Mouse (Mus musculus): ENCODE measurements around the gene Ascc2.
"Not testable (repeated sequence)": the region's sequence is repeated elsewhere in the genome, so short reads cannot be mapped to it uniquely, and the experiment has no call there.

The Ascc2 gene

DNA sequence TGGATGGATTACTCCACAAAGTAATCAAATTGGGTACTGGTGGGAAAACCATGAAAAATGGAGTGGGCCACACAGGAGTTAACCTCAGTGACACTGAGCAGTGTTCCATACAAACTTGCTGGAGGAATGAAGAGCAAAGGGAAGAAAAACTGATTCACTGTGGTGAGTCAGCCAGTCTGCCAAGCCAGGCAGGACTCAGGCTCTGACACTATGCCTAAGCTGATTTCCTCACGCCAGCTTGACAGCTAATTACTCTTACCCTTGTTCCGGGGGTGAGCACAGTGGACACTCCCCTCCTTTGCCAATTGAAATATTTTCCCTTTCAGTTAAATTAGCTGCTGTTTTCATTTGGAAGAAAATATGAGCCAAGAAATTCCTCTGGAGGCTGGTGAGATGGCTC, 4.1 kb upstream of the Ascc2 start:
- in situ Hi-C loops (cut with MboI, MseI): no loop called here

DNA sequence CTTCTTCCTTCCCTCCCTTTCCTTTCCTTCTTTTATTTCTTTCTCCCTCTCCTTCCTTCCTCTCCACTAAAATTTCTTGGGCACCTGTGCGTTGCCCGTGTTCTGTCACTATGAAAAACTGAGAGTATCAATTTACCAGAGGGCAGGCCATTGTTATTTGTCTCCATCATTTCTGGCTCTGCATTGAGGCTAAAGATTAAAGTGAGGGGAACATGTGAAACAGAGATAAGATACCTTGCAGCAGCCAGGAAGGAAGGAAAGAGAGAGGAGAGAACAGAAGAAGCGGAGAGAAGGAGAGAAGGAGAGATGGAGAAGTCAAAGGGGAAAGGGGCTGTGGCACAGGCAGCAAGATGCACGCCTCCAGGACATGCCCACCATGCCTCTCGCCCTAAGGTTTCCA, 3.2 kb upstream of the Ascc2 start:
- in situ Hi-C loops (cut with MboI, MseI): no loop called here

DNA sequence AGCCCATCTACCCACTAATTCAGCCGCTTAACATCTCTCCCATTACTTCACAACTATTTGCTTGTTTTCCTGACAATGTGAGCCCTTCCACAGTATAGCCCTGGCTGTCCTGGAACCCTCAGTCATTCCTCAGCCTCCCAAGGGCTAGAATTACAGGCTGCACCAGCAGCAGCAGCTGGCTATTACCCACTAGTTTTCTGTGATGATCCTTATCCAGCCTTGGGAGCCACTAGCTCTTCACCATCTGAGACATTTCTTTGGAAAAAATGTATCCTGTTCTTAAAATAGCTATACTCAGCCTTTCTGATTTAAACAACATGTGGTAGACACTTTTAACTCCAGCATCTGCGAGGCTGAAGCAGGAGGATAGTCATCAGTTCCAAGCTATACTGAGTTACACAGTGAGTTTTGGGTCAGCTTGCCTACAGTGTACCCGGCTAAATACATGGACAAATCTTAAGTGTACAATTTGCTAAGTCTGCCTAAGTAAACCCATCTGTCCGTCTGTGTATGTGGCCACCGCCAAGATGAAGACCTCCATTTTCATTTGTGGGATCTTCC, 685 bp upstream of the Ascc2 start:
- in situ Hi-C loops (cut with MboI, MseI): no loop called here

DNA sequence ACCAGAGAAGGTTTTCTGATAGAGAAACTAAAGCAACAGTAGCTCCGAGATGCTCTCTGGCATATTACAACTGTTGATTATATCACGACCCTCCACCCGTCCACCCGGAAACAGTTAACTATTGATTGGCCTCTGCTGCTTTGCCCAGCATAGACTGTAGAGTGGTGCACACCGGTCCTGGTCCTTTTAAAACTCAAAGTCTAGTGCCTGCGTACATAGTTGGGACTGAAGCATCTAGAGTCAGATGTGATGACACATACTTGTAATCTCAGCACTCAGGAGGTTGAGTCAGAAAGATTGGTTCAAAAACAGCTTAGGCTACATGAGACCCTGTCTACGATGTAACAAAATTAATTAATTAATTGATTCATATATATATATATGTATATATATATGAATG, 714 bp downstream of the Ascc2 start:
- in situ Hi-C loops (cut with MboI, MseI): no loop called here

DNA sequence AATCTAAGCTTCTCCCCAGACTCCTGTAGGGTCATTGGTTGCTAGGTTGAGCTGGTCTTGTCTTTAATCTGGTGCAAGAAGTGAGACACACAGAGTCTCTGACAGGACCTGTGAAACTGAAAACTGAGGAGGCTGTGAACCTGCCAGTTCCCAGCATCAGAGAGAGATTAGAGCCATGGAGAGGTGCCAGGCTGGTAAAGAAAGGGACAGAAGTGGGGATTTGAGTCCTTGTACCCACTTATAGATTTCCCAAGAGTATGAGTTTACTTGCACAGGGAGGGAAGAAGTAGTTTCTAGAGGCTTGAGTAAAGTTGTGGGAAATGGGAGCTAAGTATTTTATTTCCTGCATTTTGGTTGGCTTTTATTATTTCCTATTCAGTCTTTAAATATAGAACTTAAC, 3.6 kb downstream of the Ascc2 start:
- in situ Hi-C loops (cut with MboI, MseI): no loop called here

DNA sequence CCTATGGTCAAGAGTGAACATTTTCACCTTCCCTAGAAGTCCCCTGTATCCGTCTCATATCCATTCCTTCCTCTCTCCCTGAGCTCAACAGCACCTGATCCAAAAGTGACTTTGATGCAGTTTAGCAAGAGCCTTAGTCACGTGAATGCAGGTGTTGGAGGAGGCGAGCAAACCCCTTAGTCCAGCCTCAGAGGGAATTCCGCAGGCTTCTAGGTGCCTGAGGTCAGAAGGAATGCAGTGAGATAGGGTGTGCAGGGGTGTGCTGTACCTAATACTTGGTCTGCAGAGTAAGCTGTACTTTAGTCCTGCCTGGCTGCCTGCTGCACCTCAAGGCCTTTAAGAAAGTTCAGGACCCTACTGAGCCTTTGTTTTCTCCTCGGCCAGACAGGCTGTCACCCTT, 6.2 kb downstream of the Ascc2 start:
- in situ Hi-C loops (cut with MboI, MseI): no loop called here

DNA sequence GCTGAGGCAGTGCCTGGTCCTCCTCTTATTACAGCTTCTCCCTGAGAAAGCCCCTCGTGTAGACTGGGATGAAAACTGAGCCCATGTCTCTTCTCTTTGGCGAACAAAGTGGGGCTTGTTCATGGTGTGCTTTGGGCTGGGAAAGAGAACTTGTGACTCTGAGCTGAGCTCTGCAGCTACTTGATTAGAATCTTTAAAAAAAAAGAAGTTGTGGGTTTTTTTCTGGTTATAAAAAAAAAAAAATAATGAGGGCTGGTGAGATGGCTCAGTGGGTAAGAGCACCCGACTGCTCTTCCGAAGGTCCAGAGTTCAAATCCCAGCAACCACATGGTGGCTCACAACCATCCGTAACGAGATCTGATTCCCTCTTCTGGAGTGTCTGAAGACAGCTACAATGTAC, 7.6 kb downstream of the Ascc2 start:
- in situ Hi-C loops (cut with MboI, MseI): not testable (repeated sequence)

DNA sequence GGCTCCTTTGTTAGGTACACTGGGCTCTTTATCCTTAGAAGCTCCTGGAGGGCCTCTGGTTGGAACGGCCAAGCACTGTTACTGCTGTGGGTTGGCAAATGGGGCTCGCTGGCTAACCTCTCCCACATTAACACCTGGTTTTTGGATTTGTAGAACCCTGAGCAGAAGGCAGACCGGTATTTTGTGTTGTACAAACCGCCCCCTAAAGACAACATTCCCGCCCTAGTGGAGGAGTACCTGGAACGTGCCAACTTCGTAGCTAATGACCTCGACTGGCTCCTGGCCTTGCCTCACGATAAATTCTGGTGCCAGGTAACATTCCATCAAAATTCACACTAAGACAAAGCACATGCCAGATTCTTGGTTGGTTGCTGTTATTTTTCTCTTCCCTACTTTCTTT, 8.9 kb downstream of the Ascc2 start:
- in situ Hi-C loops (cut with MboI, MseI): no loop called here

DNA sequence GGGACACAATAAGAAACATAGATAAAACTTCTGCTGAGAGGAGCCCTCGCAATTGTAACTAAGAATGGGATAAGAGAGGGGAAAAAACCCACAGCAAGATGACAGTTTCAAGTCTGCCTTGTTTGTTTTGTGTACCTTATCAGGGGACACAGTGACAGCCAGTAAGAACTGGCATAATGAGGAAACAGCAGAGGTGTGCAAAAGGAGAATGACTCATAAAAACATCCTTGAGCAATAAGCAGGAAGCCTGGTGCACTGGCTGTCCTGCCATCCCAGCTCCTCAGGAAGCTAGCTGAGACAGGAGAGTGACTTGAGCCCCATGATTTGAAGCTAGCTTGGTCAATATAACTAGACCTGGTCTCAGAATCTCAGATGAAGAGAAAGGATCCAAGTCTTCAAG, 22.3 kb downstream of the Ascc2 start:
- in situ Hi-C loops (cut with MboI, MseI): no loop called here

DNA sequence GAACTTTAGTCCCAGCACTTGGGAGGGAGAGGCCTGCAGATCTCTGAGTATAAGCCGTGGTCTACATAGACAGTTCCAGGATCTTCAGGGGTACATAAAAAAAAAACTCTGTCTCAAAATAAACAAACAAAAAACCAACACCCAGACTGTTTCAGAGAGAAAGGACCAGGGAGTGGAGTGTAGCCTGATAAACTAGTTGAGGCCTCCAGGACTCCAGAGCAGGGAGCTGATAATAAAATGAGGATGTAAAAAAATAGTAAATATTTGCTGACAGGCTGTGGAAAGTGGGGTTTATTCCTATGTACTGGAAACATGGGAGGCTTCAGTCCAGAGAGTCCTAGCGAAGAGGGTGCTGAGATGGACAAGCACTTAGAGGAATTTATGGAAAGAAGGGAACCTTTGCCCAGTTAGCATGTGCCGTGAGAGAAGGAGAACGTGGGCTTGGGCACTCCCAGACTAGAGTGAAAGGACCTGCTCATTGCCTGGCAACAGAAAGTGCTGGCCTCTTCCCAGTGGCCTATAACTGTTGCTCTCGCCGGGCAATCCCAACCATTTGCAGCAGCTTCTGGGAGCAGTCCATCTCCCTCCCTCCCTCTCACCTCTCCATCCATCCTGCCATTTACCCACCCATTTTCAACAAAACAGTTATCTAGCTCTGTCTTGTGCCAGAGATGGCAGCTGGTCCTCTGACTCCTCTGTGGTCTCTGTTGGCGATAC, 22.9 kb downstream of the Ascc2 start:
- in situ Hi-C loops (cut with MboI, MseI): no loop called here

DNA sequence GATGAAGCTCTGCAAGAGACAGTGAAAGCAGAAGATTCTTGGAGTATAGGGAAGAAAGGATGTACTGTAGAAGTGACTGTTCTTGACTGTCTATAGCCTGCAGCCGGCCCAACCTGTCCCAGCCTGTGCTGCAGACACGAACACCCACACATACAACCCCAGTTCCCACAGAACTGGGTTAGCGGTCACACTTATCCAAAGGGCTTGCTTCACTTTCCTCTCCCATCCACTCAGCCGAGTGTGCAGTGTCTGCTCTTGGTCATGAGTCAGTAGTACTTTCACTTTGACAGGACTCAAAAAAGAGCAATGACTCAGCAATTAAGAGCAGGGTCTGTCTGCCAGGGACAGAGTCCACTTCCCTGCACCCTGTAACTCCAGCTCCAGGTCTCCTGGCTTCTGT, 23.8 kb downstream of the Ascc2 start:
- in situ Hi-C loops (cut with MboI, MseI): no loop called here

DNA sequence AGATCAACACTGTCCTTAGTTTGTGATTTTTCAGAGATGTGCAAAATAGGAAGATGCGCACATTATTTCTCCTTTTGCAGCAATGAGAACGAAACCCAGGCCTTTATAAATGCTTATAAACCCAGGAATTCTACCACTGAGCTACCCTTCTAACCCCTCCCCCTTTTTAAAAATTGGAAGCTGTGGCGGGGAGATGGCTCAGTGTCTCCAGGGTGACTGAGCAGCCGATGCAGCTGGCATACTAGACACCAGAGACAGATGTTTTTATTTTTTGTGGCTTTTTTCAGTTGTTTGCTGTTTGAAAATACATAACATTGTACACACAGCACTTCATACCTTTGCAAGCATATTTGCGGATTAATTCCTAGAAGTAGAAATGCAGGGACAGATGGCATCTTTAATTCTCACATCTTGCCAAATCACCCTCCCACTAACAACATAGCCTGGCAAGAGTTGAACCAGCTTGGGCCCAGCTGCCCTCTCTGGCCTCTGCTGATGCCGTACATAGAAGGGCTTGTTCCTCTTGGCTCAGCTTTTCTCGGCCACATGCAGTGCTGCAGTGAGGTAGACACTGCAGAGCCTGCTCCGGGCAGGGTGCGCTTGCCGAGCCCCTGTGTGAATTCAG, 24.4 kb downstream of the Ascc2 start:
- in situ Hi-C loops (cut with MboI, MseI): no loop called here

DNA sequence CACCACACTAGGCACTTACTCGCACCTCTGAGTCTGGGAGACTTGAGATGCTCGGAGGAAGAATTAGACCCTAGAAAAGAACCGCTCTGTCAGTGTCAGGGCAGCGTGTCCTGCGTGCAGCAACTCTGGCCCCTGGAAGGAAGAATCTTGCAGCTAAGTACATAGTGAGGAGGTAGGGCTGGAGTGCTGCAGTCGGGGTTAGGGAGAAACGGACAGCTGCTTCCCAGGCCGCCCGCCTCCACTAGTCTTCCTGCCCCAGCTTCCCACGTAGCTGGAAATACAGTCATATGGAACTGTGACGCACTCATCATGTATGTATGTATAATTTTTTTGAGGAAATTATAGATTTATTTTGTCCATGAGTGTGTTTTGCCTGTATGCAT, 24.9 kb downstream of the Ascc2 start:
- in situ Hi-C loops (cut with MboI, MseI): no loop called here

DNA sequence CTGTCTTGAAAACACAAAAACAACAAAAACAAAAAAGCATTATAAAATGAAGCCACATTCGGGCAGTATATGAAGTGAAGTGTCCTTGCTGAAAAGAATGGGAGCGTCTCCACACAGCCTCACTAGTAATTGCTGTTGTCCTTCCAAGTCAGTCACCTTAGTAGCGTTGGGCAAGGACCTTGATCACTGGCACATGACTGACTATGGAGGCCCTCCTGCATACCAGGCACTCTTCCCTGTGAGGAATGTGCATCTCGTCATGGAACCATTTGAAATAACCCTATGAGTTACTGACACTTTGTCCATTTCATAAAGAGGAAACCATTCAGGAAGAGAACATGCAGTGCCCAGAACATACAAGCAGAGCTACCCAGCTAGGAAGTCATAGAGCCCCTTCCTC, 34.2 kb downstream of the Ascc2 start:
- in situ Hi-C loops (cut with MboI, MseI): loop anchor here in 1 of 2 experiments (10.0 kb wide), 1 partner anchor 753 kb away; no protein-coding TSS in a partner anchor

DNA sequence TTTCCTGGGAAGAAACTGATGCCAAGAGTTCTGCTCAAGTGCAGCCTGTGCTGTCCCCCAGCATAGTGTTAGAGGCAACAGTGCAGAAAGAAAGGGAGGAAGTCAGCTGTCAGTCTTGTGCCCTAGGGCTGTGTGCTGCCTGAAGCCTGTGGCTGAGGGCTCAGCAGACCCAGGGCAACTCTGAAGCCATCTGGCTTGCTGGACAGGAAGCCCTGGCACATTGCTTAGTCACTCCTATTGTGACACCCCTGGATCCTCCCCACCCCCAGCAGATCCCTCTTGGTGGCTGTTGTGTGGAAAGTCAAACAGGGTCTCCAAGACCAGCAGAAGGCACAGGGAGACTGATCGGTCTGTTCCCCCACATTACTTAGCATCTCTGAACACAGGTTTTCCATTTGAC, 37.0 kb downstream of the Ascc2 start:
- in situ Hi-C loops (cut with MboI, MseI): loop anchor here in 1 of 2 experiments (10.0 kb wide), 1 partner anchor 750 kb away; no protein-coding TSS in a partner anchor

DNA sequence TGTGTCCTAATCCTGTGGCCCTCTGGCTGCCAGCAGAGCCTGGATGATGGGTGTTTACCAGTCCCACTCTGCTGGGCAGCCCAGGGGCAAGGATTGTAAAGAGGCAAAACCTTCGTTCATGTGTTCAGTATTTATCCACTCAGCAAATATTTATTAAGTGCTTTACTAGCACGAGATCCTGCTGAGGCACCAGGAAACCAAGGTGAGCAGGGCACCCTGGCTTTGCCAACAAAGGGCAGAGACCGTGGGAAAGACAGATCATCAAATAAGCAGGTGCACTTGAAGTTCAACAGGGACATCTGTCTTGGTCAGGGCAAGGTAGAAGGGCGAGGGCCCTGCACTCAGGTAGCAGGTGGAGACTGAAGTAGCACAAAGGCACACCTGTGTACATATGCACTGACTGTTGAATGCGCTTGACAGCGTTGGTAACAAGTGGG, 37.6 kb downstream of the Ascc2 start:
- in situ Hi-C loops (cut with MboI, MseI): loop anchor here in 1 of 2 experiments (10.0 kb wide), 1 partner anchor 750 kb away; no protein-coding TSS in a partner anchor

DNA sequence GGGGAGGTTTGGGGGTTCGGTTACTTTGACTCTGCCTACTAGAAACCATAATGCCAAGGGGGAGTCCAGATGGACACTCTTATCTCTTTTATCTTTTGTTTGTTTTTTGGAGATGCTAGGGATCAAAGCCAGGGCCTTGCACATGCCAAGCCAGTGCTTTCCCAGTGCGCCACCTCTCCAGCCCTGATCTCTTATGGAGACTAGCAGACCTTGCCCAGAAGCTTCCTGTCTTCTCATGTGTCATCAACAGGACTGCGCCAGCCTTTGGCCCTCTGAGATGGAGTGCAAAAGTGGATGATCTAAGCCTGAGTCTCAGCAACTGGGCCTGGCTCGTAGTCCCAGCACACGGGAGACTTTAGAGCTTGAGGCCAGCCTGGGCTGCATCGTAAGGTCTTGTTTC, 38.1 kb downstream of the Ascc2 start:
- in situ Hi-C loops (cut with MboI, MseI): loop anchor here in 1 of 2 experiments (10.0 kb wide), 1 partner anchor 749 kb away; no protein-coding TSS in a partner anchor

DNA sequence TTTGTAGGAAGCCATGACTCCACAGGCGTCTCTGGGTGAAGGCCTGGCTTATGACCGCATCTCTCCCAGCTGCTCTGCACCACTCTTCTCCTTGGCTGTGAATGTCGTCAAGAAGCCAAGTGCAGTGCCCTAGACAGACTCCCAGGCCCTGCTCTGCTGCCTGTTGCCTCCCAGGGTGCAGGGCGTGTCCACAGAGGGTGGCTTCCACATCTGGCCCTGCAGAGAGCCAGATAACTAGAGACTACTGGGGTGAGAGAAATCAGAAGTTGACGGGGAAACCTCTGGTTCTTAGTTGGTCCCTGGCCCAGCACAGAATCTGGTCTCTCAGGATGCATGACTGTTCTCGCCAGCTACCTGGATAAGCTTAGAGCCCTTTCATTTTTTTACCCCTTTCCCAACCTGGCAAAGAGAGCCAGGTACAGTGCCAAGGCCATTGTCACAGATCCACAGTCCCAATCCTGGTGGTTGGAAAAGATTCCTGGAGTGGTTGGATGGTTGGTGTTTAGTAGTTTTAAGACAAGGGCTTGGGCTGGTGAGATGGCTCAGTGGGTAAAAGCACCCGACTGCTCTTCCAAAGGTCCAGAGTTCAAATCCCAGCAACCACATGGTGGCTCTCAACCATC, 39.8 kb downstream of the Ascc2 start:
- in situ Hi-C loops (cut with MboI, MseI): loop anchor here in 1 of 2 experiments (10.0 kb wide), 1 partner anchor 747 kb away; no protein-coding TSS in a partner anchor

DNA sequence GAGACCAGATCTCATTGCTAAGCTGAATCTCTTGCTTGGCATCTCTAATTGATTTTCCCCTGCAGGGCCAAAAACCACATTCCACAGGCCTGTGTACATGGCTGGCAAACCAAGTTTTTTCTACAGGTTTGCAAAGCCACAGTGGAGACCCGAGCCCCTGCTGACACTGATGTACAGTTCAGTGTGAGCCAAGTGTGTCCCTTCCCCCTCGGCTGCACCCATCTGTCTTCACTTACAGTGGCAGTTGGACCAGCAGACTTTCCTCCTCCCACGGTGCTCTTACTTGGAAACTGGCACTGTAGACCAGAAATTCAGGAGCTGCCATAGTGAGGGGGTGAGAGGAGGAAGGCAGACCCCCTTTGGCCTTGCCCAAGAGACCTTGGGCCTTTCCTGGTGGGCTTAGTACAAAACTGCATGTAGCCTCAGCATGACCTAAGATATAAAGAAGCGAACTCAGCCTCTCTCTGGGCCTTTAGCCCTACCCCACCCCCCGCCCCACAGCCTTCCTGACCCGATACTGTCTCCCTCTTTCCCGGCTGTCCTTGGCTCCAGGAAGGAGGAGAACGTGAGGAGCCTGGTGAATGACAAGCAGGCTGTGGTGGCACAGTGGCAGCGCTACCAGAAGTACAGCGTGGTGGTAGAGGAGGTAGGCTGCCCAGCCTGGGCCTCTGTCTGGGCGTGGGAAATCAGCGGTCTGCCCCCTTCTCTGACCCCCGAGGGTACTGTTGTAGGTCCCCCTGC, 41.3 kb downstream of the Ascc2 start:
- in situ Hi-C loops (cut with MboI, MseI): loop anchor here in 1 of 2 experiments (10.0 kb wide), 1 partner anchor 746 kb away; no protein-coding TSS in a partner anchor

DNA sequence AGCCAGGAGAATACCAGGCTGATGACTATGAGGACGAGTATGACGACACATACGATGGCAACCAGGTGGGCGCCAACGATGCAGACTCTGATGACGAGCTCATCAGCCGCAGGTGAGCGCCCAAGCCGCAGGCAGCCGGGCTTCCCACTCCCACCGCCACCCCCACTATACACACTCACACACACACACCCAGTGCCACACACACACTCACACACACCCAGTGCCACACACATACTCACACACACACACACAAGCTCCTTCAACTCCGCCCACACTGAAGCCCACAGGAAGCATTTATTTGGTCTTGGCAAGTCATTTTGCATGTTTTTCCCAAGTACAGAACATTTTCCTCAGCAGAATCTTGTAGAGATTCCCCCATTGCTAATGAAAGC, 41.9 kb downstream of the Ascc2 start:
- in situ Hi-C loops (cut with MboI, MseI): loop anchor here in 1 of 2 experiments (10.0 kb wide), 1 partner anchor 745 kb away; no protein-coding TSS in a partner anchor

DNA sequence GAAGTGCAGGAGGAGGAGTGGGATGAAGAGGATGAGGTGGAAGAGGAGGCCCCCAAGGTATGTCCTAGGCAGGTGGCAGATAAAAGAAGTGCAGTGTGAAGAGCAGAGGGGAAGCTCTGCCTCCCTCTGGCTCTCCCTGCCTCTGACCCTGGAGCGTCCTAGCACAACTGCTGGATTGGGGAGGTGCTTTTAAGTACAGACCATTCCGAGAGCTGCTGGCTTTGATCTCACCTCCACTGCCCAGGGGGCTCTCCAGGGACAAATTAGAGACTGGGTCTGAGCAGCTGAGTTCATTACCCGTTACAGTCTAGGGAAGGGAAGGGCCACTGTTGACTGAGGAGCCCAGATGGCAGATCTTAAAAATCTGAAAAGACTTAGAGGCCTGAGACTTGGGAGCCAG, 42.6 kb downstream of the Ascc2 start:
- in situ Hi-C loops (cut with MboI, MseI): no loop called here

Measured in T-helper 17 cell (primary cell).